Mouse (Mus musculus): ENCODE measurements around the gene Ppp5c.

DNA sequence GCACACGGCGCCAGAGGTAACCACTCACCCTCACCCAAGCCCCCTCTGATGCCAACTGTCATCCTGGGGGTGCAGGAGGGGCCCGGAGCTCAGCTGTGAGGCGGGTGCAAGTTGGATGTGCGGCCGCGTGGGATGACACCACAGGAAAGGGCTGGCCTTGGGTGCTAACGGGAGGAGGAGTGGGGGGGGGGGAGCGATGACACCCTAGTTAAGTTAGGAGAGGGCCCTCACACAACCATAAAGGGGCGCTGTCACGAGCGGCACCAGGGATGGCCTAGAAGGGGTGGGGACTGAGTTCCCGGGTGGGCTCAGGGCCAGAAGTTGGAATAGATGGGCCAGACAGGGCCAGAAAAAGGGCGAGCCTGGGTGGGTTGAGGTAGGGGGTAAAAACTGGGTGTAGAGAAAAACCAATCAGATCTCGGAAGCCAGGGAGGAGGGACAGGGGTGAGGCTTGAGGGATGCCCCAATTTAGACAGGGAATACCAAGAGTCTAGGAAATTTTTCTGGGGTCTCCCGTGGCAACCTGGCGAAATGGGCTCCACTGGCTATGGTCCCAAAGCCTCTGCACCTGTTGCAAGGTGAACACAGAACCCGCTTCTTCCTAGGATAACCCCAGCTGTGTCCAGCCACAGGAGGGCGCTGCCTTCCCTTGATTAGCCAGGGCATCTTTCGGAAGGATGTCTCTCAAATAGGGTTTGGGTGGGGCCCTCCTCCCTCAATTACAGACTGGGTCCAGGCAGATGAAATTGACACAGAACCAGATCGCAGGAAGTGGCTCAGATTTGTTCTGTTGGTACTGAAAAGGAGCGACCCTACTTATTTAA lies 33.3 kb upstream of the Ppp5c start:
- TF ChIP-seq CTCF (IDR thresholded peaks at IDR 0.05; ENCODE audit: extremely low read depth, insufficient read length, insufficient replicate concordance, low read depth, low read length): peak; percentile 38; the same call in 1 of the 2 replicates
- TF ChIP-seq POLR2A (IDR thresholded peaks at IDR 0.05; ENCODE audit: low read depth, low read length): no peak
